Mouse (Mus musculus) neural tube, embryonic 15.5 days (tissue): ENCODE measurements around the gene Cplx1. TPM values are rescaled to one million over a fixed set of nuclear protein-coding genes. Genes with fewer than 3 reads are reported as not detected.
"Not testable (repeated sequence)": the region's sequence is repeated elsewhere in the genome, so short reads cannot be mapped to it uniquely, and the experiment has no call there.

Experiments
- ATAC-seq: fragments of 200-750 bp; cut with Nextera tagmentation; 2 replicates; pipeline ENCODE4 v1.8.0; 2017; ENCODE audit warnings: mild to moderate bottlenecking, moderate TSS enrichment, moderate library complexity; ENCODE audit not compliant: low FRiP score
- H3K27ac ChIP-seq: fragments of 300-500 bp; sonication (generic); replicated peaks from 2 replicates; pipeline ENCODE4 v1.5.1; 2015; ENCODE audit warnings: mild to moderate bottlenecking, inconsistent platforms
- H3K27me3 ChIP-seq: fragments of 300-500 bp; sonication (generic); replicated peaks from 2 replicates; pipeline ENCODE4 v1.6.1; 2015; ENCODE audit warnings: inconsistent platforms
- H3K36me3 ChIP-seq: fragments of 300-500 bp; sonication (generic); 2 replicates; pipeline ENCODE4 v1.6.1; 2015; ENCODE audit warnings: inconsistent platforms
- H3K4me1 ChIP-seq: fragments of 300-500 bp; sonication (generic); 2 replicates; pipeline ENCODE4 v1.6.1; 2015; ENCODE audit warnings: inconsistent platforms
- H3K4me2 ChIP-seq: fragments of 300-500 bp; sonication (generic); 2 replicates; pipeline ENCODE4 v1.6.1; 2015; ENCODE audit warnings: inconsistent platforms, mild to moderate bottlenecking, moderate library complexity
- H3K4me3 ChIP-seq: fragments of 300-500 bp; sonication (generic); replicated peaks from 2 replicates; pipeline ENCODE4 v1.5.1; 2015; ENCODE audit warnings: mild to moderate bottlenecking, inconsistent platforms
- H3K9ac ChIP-seq: fragments of 300-500 bp; sonication (generic); replicated peaks from 2 replicates; pipeline ENCODE4 v1.6.1; 2015; ENCODE audit warnings: mild to moderate bottlenecking, inconsistent platforms
- H3K9me3 ChIP-seq: fragments of 300-500 bp; sonication (generic); replicated peaks from 2 replicates; pipeline ENCODE4 v1.6.1; 2016; ENCODE audit warnings: inconsistent platforms
- WGBS: fragments of 180-500 bp; shearing (Covaris S2); methylation state at CpG from one replicate; pipeline ENCODE4 v1.1.7; 2015; ENCODE audit warnings: mixed read lengths; 5-methylcytosine and 5-hydroxymethylcytosine counted together
- polyA plus RNA-seq: library from polyadenylated mRNA; unstranded; fragments of >200 nt; fragmentation: Nextera tagmentation; extraction: Ambion mirVana; gene quantifications from 2 replicates; pipeline ENCODE4 v1.2.1, GENCODE M21; 2015

Gene Cplx1
- polyA plus RNA-seq, 1 experiment from 2014 or later: 285 TPM

DNA sequence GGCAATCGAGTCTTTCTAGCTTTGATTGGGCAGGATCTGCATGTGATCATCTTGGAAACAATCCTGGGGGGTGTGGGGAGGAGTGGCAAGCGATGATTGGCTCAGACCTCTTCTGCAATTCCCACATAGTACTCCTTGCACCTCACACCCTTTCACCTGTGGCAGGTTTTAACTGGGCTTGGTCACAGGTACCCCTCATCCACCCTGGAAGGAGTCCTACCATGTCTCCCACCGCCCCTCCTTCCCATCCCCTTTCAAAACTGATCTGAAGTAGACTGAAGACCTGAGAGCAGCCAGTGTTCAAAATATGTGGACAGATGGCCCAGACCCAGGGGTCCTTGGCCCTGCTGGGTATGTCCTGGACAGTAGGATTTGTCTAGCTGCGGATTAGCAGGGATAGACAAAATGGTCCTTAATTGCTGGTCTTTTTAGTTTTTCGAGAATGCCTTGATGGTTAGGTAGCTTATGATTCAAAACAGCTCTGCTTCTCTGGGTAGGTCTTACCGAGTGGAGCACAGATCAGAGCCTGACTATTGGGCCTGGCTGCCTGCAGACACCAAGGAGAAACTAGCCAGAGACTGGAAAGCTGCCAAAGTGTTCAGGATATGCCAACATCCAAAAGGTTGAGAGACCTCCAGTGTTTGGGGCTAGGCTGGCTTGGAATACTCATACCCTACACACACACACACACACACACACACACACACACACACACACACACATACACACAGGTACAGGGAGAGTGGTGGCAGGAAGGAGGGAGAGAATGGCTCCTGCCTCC, 34.1 kb downstream of the Cplx1 start:
- WGBS: 80% methylated on average over 6 of the region's 6 CpGs
- Histone ChIP-seq H3K9ac (no peak overlapping the region), H3K4me3 (no peak overlapping the region), H3K4me2 (no peak overlapping the region), H3K4me1 (no peaks in the 10 kb centered on the region), H3K27me3 (no peaks in the 10 kb centered on the region), H3K27ac (no peak overlapping the region), H3K9me3 (no peaks in the 10 kb centered on the region), H3K36me3 (peaks cover 20% of the 10 kb centered on the region; the same call in 1 of the 2 replicates)
- ATAC-seq: no peak

DNA sequence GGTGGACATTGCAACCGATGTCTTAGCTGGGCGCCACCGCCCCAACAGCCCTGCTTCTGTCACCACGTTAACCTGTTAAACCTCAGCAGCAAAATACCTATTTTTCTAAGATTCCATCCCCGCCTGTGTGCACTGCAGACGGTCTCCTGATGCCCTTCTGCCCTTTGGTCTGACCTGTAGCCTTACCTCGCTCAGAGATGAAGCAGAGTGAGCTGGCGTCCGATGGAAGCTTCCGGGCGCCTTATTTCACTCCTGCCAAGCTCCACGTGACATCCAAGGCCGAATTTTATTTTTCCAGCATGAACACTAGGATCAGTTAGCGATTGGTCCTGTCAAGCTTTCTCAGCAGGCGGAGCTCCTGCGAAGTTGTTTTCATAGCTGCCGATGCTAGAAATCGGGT, 47.5 kb downstream of the Cplx1 start:
- Histone ChIP-seq H3K9ac (no peak overlapping the region), H3K27ac (no peak overlapping the region), H3K27me3 (no peaks in the 10 kb centered on the region), H3K4me2 (no peak overlapping the region), H3K36me3 (peaks cover 79% of the 10 kb centered on the region), H3K4me3 (no peak overlapping the region), H3K4me1 (no peaks in the 10 kb centered on the region), H3K9me3 (no peaks in the 10 kb centered on the region)
- no peak for ATAC-seq
- WGBS: 87% methylated on average over 18 of the region's 18 CpGs

DNA sequence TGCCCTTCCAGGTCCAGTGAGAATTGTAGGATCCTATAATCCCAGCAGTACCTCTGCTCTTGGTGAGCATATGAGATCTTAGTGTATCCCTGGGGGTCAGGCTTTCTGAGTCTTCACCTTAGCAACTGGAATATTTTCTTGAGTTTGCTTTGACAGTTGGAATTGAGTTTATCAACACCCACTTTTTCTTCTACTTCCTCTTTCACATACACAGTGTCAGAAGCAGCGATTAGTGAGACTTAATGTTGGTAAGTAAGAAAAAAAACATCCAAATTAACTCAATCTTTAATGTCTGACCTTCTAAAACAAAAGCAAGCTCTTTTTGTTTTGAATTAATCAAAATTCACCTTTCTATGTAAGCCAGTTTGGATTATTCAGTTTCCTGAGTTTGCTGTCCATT, 48.3 kb downstream of the Cplx1 start:
- H3K27ac ChIP-seq: no peak overlapping the region
- no peaks in the 10 kb centered on the region for H3K9me3 ChIP-seq
- H3K4me1 ChIP-seq: no peaks in the 10 kb centered on the region
- no peaks in the 10 kb centered on the region for H3K27me3 ChIP-seq
- no peak overlapping the region for H3K4me3 ChIP-seq
- H3K9ac ChIP-seq: no peak overlapping the region
- ATAC-seq: no peak
- 98% methylated on average over 1 of the region's 1 CpGs for WGBS
- H3K36me3 ChIP-seq: peaks cover 85% of the 10 kb centered on the region
- no peak overlapping the region for H3K4me2 ChIP-seq

DNA sequence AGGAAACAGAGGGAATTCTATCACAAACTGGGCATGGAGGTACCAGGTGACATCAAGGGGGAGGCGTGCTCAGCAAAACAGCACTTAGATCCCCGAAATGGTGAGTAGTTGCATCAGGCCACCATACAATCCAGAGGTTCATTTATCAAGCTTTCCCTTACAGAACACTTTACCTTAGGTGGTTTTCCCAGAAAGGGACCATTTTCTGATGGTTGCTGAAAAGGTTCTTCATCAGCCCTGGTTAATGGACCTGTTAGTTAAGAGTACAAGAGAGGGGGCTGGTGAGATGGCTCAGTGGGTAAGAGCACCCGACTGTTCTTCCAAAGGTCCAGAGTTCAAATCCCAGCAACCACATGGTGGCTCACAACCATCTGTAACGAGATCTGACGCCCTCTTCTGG, 63.7 kb downstream of the Cplx1 start:
- WGBS: 95% methylated on average over 5 of the region's 5 CpGs
- not testable (repeated sequence) for ATAC-seq, H3K9me3 ChIP-seq, H3K4me3 ChIP-seq, H3K9ac ChIP-seq, H3K27me3 ChIP-seq, H3K4me1 ChIP-seq, H3K27ac ChIP-seq, H3K4me2 ChIP-seq
- peaks cover 56% of the 10 kb centered on the region for H3K36me3 ChIP-seq

DNA sequence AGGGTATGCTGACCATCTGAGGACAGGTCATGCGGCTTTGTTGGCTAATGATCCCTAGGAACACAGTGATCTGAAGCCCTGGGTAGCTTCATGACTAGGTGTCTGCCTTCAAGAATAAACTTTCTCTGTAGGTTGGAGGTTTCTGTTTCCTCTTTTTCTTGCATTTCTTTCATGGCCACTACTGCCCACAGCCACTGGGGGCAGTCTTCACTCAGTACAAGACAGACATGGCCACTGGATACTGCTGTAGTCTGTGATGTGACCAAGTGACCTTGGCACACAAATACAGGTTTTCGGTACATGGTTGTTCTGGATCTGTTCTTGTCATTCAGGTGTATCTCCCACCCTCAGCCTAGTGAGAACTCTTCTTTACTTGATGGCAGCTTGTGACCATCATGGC, 64.6 kb downstream of the Cplx1 start:
- H3K4me3 ChIP-seq: no peak overlapping the region
- H3K4me1 ChIP-seq: no peaks in the 10 kb centered on the region
- no peaks in the 10 kb centered on the region for H3K9me3 ChIP-seq
- H3K27me3 ChIP-seq: no peaks in the 10 kb centered on the region
- H3K9ac ChIP-seq: no peak overlapping the region
- 95% methylated on average over 2 of the region's 2 CpGs for WGBS
- no peak overlapping the region for H3K4me2 ChIP-seq
- H3K36me3 ChIP-seq: peaks cover 49% of the 10 kb centered on the region
- H3K27ac ChIP-seq: no peak overlapping the region
- no peak for ATAC-seq

DNA sequence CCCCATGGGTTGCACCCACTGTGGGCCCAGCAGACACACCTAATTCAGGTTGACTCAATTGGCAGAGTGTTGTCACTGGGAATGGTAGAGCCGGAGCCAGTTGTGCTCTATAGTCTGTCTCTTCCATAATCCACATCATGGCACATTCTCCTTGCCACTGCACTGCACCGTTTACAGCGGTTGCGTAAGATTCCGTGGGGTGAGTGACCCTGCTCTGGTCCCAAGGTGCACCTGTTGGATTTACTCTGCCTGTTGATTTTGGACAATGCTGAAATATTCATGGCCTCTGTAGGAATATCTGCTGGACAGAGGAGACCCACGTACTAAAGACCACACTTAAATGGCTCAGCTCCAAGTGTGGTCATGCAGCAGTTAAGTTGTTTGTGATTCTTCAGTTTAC, 66.8 kb downstream of the Cplx1 start:
- Histone ChIP-seq H3K27ac (no peak overlapping the region), H3K27me3 (no peaks in the 10 kb centered on the region), H3K4me3 (no peak overlapping the region), H3K4me1 (no peaks in the 10 kb centered on the region), H3K4me2 (no peak overlapping the region), H3K9ac (no peak overlapping the region), H3K36me3 (peaks cover 40% of the 10 kb centered on the region), H3K9me3 (no peaks in the 10 kb centered on the region)
- ATAC-seq: no peak
- WGBS: 93% methylated on average over 6 of the region's 6 CpGs

DNA sequence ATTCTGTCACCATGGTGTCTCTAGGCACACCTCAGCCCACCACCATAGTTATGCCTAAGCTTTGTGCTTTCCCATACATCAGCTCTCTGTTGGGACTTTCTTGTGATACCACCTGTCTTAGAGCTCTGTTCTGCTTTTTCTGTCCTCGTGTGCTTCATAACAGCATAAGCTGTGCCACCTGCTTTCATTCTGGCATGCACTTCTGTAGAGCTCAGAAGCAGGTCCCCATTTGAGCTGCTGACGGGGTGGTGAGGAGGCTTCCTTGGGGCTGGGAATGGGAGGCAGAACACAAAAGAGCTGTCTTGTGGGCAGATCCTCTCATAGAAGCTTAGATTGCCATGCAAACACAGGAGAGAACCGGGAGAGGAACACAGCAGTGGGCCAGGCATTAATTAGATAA, 73.8 kb downstream of the Cplx1 start:
- Histone ChIP-seq H3K9me3 (no peaks in the 10 kb centered on the region), H3K4me2 (no peak overlapping the region), H3K4me3 (no peak overlapping the region), H3K27ac (no peak overlapping the region), H3K4me1 (no peaks in the 10 kb centered on the region), H3K9ac (no peak overlapping the region), H3K27me3 (no peaks in the 10 kb centered on the region), H3K36me3 (peaks cover 71% of the 10 kb centered on the region)
- WGBS: 91% methylated on average over 3 of the region's 3 CpGs
- ATAC-seq: no peak

DNA sequence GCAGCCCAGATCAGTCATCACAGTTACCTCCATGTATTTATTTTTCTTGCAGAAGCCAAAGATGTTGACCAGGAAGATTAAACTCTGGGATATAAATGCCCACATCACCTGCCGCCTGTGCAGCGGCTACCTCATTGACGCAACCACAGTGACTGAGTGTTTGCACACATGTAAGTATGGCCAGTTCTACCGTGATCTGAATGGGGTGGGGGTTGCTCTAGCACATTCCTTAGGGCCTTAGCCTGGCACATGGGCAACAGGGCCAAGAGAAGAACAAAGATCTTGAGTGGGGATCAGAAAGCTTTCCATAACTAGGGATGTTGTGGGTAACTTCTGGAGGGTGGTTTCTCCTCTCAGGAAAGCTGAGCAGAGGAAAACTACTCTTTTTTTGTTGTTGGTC, 76.1 kb downstream of the Cplx1 start:
- Histone ChIP-seq H3K9ac (no peak overlapping the region), H3K36me3 (peaks cover 65% of the 10 kb centered on the region), H3K27ac (no peak overlapping the region), H3K27me3 (no peaks in the 10 kb centered on the region), H3K4me3 (no peak overlapping the region), H3K4me1 (peaks cover 2% of the 10 kb centered on the region), H3K4me2 (no peak overlapping the region), H3K9me3 (no peaks in the 10 kb centered on the region)
- no peak for ATAC-seq
- WGBS: 92% methylated on average over 4 of the region's 4 CpGs

DNA sequence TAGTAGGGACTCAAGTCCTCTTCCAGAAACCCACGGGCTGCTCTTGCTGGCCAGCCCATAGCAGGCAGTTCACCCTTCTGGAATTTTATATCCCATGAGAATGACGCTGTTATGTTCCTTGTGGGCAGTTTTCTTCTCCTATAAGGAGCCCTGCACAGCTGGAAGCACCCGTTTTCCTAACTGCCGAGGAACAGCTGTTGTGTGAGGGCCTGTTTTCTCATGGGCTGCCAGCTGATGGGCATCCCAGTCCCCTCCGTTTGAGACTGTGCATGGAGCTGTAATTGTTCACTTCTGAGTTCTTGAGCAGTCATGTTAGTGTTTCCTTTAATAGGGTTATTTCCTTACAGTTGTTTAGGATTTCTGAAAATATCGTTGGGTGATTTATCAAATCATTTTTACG, 80.2 kb downstream of the Cplx1 start:
- Histone ChIP-seq H3K9ac (no peak overlapping the region), H3K4me1 (peaks cover 17% of the 10 kb centered on the region), H3K4me2 (no peak overlapping the region), H3K36me3 (peaks cover 28% of the 10 kb centered on the region), H3K27me3 (no peaks in the 10 kb centered on the region), H3K4me3 (no peak overlapping the region), H3K27ac (no peak overlapping the region), H3K9me3 (no peaks in the 10 kb centered on the region)
- WGBS: 62% methylated on average over 7 of the region's 7 CpGs
- ATAC-seq: no peak

Other genes with a start within 250 kb of the Cplx1 start
- 4.5 and 4.9 TPM in 2 replicates for gene Pigg, start 237.4 kb downstream of the Cplx1 start, polyA plus RNA-seq
- 2.4 and 3.0 TPM in 2 replicates for gene Gm42517, start 182.1 kb downstream of the Cplx1 start, polyA plus RNA-seq
- gene Pde6b, start 161.6 kb downstream of the Cplx1 start, polyA plus RNA-seq: 0.29 and 0.34 TPM in 2 replicates
- 430 and 482 TPM in 2 replicates for gene Atp5k, start 115.6 kb downstream of the Cplx1 start, polyA plus RNA-seq
- 0.19 and 0.34 TPM in 2 replicates for gene Mfsd7a, start 101.1 kb downstream of the Cplx1 start, polyA plus RNA-seq
- gene Pcgf3, start 88.8 kb downstream of the Cplx1 start, polyA plus RNA-seq: 24.7 and 25.5 TPM in 2 replicates
- 45.2 and 52.3 TPM in 2 replicates for gene Gak, start 79.7 kb upstream of the Cplx1 start, polyA plus RNA-seq
- gene Tmem175, start 79.7 kb upstream of the Cplx1 start, polyA plus RNA-seq: 24.0 and 28.9 TPM in 2 replicates
- gene Idua, start 110.3 kb upstream of the Cplx1 start, polyA plus RNA-seq: 11.4 and 11.7 TPM in 2 replicates
- 25.2 and 33.9 TPM in 2 replicates for gene Dgkq, start 119.6 kb upstream of the Cplx1 start, polyA plus RNA-seq
- gene Slc26a1, start 125.5 kb upstream of the Cplx1 start, polyA plus RNA-seq: 2.6 TPM in 2 replicates
- 7.8 and 10.9 TPM in 2 replicates for gene Fgfrl1, start 142.4 kb upstream of the Cplx1 start, polyA plus RNA-seq
- not detected in 2 replicates for gene Rnf212, start 225.0 kb upstream of the Cplx1 start, polyA plus RNA-seq
- gene Tmed11, start 245.3 kb upstream of the Cplx1 start, polyA plus RNA-seq: not detected in 2 replicates